ENCODE assay signal across 21 mouse cellular contexts in genomic region chr9:67884095-67884494, GRCm38 (mm10). TPM values are rescaled to one million over a fixed set of nuclear protein-coding genes. Genes with fewer than 3 reads are reported as not detected.
DNase-seq lines count a peak whose midpoint lies in the region; ATAC-seq and TF ChIP-seq lines count a peak whose summit lies in the region.
"Had no signal": no experiment of that assay in that cellular context is flagged by ENCODE, and none has a peak within 500 bp of the region (broad histone marks: within the 10 kb centered on the region; RNA-seq: fewer than 3 reads in every experiment).

No protein-coding gene starts in this region.

- H3K4me3 ChIP-seq in heart, embryonic 13.5 days, result no peak overlapping the region
- peak overlapping the region; percentile 64 for H3K4me3 ChIP-seq in megakaryocyte, embryonic 14.5 days (replicated peaks)
- no peak overlapping the region for H3K4me3 ChIP-seq in MEL (ENCODE audit: control insufficient read depth in 1 of 2, insufficient read depth in 1 of 2, low read depth in 2 of 2, low read length in 2 of 2)
- H3K4me3 ChIP-seq in kidney, embryonic 15.5 days (replicated peaks), result no peak overlapping the region
- H3K4me3 ChIP-seq: embryonic facial prominence, embryonic 12.5 days; forebrain, embryonic 15.5 days; hindbrain, embryonic 12.5 days; intestine, embryonic 15.5 days had no signal

- no peak for ATAC-seq in heart, embryonic 13.5 days (ENCODE audit: extremely low read depth, insufficient number of reproducible peaks, low FRiP score, low TSS enrichment)
- ATAC-seq in megakaryocyte, adult 5-6 weeks (ENCODE audit: poor library complexity, severe bottlenecking), result no peak
- ATAC-seq in kidney, embryonic 15.5 days (replicated peaks; ENCODE audit: low FRiP score), result no peak
- ATAC-seq: forebrain, embryonic 15.5 days; hindbrain, embryonic 16.5 days; intestine, embryonic 15.5 days had no signal

- WGBS in heart, embryonic 13.5 days, result 42% methylated on average over 3 of the region's 3 CpGs
- 87% methylated on average over 3 of the region's 3 CpGs for WGBS in kidney, embryonic 15.5 days

- no peak for TF ChIP-seq POLR2A in MEL (IDR thresholded peaks at IDR 0.05; ENCODE audit: control insufficient read depth in 1 of 2, insufficient read depth in 1 of 2, low read depth in 1 of 2, low read length in 2 of 2, poor library complexity in 1 of 2)

- H3K79me2 ChIP-seq in MEL (ENCODE audit: control insufficient read depth, insufficient read depth, low read length, poor library complexity), result no peaks in the 10 kb centered on the region

- no peaks in the 10 kb centered on the region for H3K9me3 ChIP-seq in heart, embryonic 13.5 days
- no peaks in the 10 kb centered on the region for H3K9me3 ChIP-seq in megakaryocyte, embryonic 14.5 days
- H3K9me3 ChIP-seq in MEL (replicated peaks; ENCODE audit: insufficient read depth, low read length), result no peaks in the 10 kb centered on the region
- no peaks in the 10 kb centered on the region for H3K9me3 ChIP-seq in kidney, embryonic 15.5 days (replicated peaks)
- H3K9me3 ChIP-seq: embryonic facial prominence, embryonic 12.5 days; forebrain, embryonic 15.5 days; hindbrain, embryonic 12.5 days; intestine, embryonic 15.5 days had no signal

- TF ChIP-seq RAD21 in MEL (IDR thresholded peaks at IDR 0.05; ENCODE audit: low read depth, low read length), result no peak

- 0 out of 4 replicates have a peak, but pooled peaks of 1 of the 2 experiments have one; percentile 7 for TF ChIP-seq EP300 in MEL (IDR thresholded peaks at IDR 0.05; ENCODE audit: low read depth in 1 of 2, low read length in 2 of 2)

- H3K27me3 ChIP-seq in heart, embryonic 13.5 days (replicated peaks), result no peaks in the 10 kb centered on the region
- H3K27me3 ChIP-seq in megakaryocyte, embryonic 14.5 days (replicated peaks), result no peaks in the 10 kb centered on the region
- no peaks in the 10 kb centered on the region for H3K27me3 ChIP-seq in MEL (ENCODE audit: control insufficient read depth in 1 of 2, insufficient read depth in 2 of 2, low read length in 2 of 2)
- H3K27me3 ChIP-seq in kidney, embryonic 15.5 days, result no peaks in the 10 kb centered on the region
- H3K27me3 ChIP-seq: CH12.LX; embryonic facial prominence, embryonic 12.5 days; forebrain, embryonic 15.5 days; hindbrain, embryonic 12.5 days; intestine, embryonic 15.5 days had no signal

- H3K4me1 ChIP-seq in heart, embryonic 13.5 days, result 0 out of 2 replicates have a peak, but pooled peaks cover 14% of the 10 kb centered on the region
- peaks cover 32% of the 10 kb centered on the region for H3K4me1 ChIP-seq in megakaryocyte, embryonic 14.5 days
- H3K4me1 ChIP-seq in MEL (ENCODE audit: control insufficient read depth in 1 of 2, insufficient read depth in 2 of 2, low read length in 2 of 2), result peaks cover 6 to 16% of the 10 kb centered on the region in 2 experiments
- no peaks in the 10 kb centered on the region for H3K4me1 ChIP-seq in kidney, embryonic 15.5 days
- H3K4me1 ChIP-seq: embryonic facial prominence, embryonic 12.5 days; forebrain, embryonic 15.5 days; hindbrain, embryonic 12.5 days; intestine, embryonic 15.5 days had no signal

- no peak overlapping the region for H3K4me2 ChIP-seq in heart, embryonic 13.5 days
- no peak overlapping the region for H3K4me2 ChIP-seq in kidney, embryonic 15.5 days
- H3K4me2 ChIP-seq: embryonic facial prominence, embryonic 12.5 days; forebrain, embryonic 15.5 days; hindbrain, embryonic 12.5 days; intestine, embryonic 15.5 days had no signal

- no peak for TF ChIP-seq CTCF in MEL (IDR thresholded peaks at IDR 0.05 in 2 of 3, conservative IDR thresholded peaks at IDR 0.05 in 1 of 3; ENCODE audit: control insufficient read depth in 1 of 3, insufficient read depth in 1 of 3, low read depth in 2 of 3, low read length in 3 of 3, poor library complexity in 1 of 3, severe bottlenecking in 1 of 3)

- H3K36me3 ChIP-seq in heart, embryonic 13.5 days, result peaks cover 64% of the 10 kb centered on the region
- H3K36me3 ChIP-seq in megakaryocyte, embryonic 14.5 days (replicated peaks; ENCODE audit: low read length), result peaks cover 78% of the 10 kb centered on the region
- H3K36me3 ChIP-seq in MEL (ENCODE audit: control insufficient read depth in 1 of 2, insufficient read depth in 2 of 2, low read length in 2 of 2), result peaks cover 3 to 18% of the 10 kb centered on the region in 2 experiments; a peak in 3 of 4 replicates
- H3K36me3 ChIP-seq in kidney, embryonic 15.5 days, result peaks cover 23% of the 10 kb centered on the region
- H3K36me3 ChIP-seq: intestine, embryonic 15.5 days had no signal

- no peak for DNase-seq in heart, postnatal 14 days
- DNase-seq in MEL (ENCODE audit: low read depth, low spot score), result peak; percentile 31
- no peak for DNase-seq in kidney, adult 8-10 months
- DNase-seq: adrenal gland, postnatal 10 days; cerebellum, adult 11 months; cerebellum, adult 9-10 months; cerebellum, postnatal 25 days; gastrocnemius, postnatal 10 days; kidney, adult 18-20 months had no signal

- H3K9ac ChIP-seq in heart, embryonic 13.5 days, result no peak overlapping the region
- H3K9ac ChIP-seq in MEL (ENCODE audit: control insufficient read depth, low read depth, low read length, poor library complexity, severe bottlenecking), result no peak overlapping the region
- no peak overlapping the region for H3K9ac ChIP-seq in kidney, embryonic 15.5 days
- H3K9ac ChIP-seq: embryonic facial prominence, embryonic 12.5 days; forebrain, embryonic 15.5 days; hindbrain, embryonic 12.5 days; intestine, embryonic 15.5 days had no signal

- H3K27ac ChIP-seq in heart, embryonic 13.5 days (replicated peaks), result peak overlapping the region; percentile 36; the same call in 1 of the 2 replicates
- no peak overlapping the region for H3K27ac ChIP-seq in MEL (ENCODE audit: control insufficient read depth, low read depth, low read length)
- H3K27ac ChIP-seq in kidney, embryonic 15.5 days, result no peak overlapping the region
- H3K27ac ChIP-seq: embryonic facial prominence, embryonic 12.5 days; forebrain, embryonic 15.5 days; hindbrain, embryonic 12.5 days; intestine, embryonic 15.5 days had no signal

- intact Hi-C loops in heart, postnatal 14 days (cut with DNase I), result no loop called here

TF ChIP-seq in MEL, 35 proteins besides CTCF, POLR2A, EP300 and RAD21:
- TF ChIP-seq E2F4 (IDR thresholded peaks at IDR 0.05; ENCODE audit: borderline replicate concordance, low read depth, low read length) (no peak), MAZ (IDR thresholded peaks at IDR 0.05; ENCODE audit: low read depth, low read length) (no peak)

RNA-seq across cellular contexts. Expression of gene Vps13c, which starts 43.9 kb away (rescaled TPM):
- polyA plus RNA-seq in heart, embryonic 13.5 days (2015; fragmentation: Nextera tagmentation; extraction: Ambion mirVana), result 4.0 and 4.7 TPM in 2 replicates
- 10 to 100 TPM; 37.8 to 38.0 TPM for total RNA-seq in heart, postnatal 14 days (2021)
- 0.23 and 2.4 TPM in 2 replicates for polyA plus RNA-seq in megakaryocyte, embryonic 14.5 days (2012; ENCODE audit: insufficient read depth, low replicate concordance)
- 48.4 and 52.5 TPM in 2 replicates for total RNA-seq in megakaryocyte, adult 5-6 weeks (2015)
- total RNA-seq in megakaryocyte, adult 5-6 weeks (2017), result 69.1 and 73.0 TPM in 2 replicates
- 14.6 and 18.3 TPM in 2 replicates for total RNA-seq in MEL (2012; rRNA removed)
- polyA plus RNA-seq in MEL (2012; ENCODE audit: insufficient read depth in 1 of 2, insufficient read length in 2 of 2, low read depth in 1 of 2, low replicate concordance in 2 of 2, missing spikeins in 1 of 2), result 10 to 100 TPM in 1 of 2 experiments, not detected in 1; 28.3 TPM
- polyA plus RNA-seq in kidney, embryonic 15.5 days (2015; fragmentation: Nextera tagmentation; extraction: Ambion mirVana), result 4.1 and 4.3 TPM in 2 replicates

RNA-seq across cellular contexts. Expression of gene C2cd4a, which starts 52.0 kb away (rescaled TPM):
- polyA plus RNA-seq in heart, embryonic 13.5 days (2015; fragmentation: Nextera tagmentation; extraction: Ambion mirVana), result 0.27 and 0.34 TPM in 2 replicates
- not detected for total RNA-seq in heart, postnatal 14 days (2021)
- not detected in 2 replicates for polyA plus RNA-seq in megakaryocyte, embryonic 14.5 days (2012; ENCODE audit: insufficient read depth, low replicate concordance)
- total RNA-seq in megakaryocyte, adult 5-6 weeks (2015), result not detected in 2 replicates
- total RNA-seq in megakaryocyte, adult 5-6 weeks (2017), result not detected in 2 replicates
- total RNA-seq in MEL (2012; rRNA removed), result not detected in 2 replicates
- not detected for polyA plus RNA-seq in MEL (2012; ENCODE audit: insufficient read depth in 1 of 2, insufficient read length in 2 of 2, low read depth in 1 of 2, low replicate concordance in 2 of 2, missing spikeins in 1 of 2)
- 1.1 and 1.6 TPM in 2 replicates for polyA plus RNA-seq in kidney, embryonic 15.5 days (2015; fragmentation: Nextera tagmentation; extraction: Ambion mirVana)
- total RNA-seq: heart, adult 8-10 months; heart, postnatal 25 days had no signal
- polyA plus RNA-seq: hindbrain, embryonic 12.5 days had no signal
